Mouse (Mus musculus) erythroblast, embryonic 14.5 days (primary cell): ENCODE data around the gene Efr3b.

Experiments
- GATA1 ChIP-seq: IDR thresholded peaks from 2 replicates; pipeline ENCODE4 v1.6.1; 2012; ENCODE audit warnings: low read length, inconsistent platforms, mixed read lengths
- TAL1 ChIP-seq: IDR thresholded peaks from 3 replicates; pipeline ENCODE4 v1.6.1; 2012; ENCODE audit warnings: low read length, inconsistent platforms, mixed read lengths

- no peak for TF ChIP-seq GATA1
- no peak for TF ChIP-seq TAL1
Measured at GRCm38 (mm10) chr12:4000406-4000805, 38.3 kb downstream of the Efr3b start.
